Mouse (Mus musculus) MEL (cell line): Measurements from ENCODE around the gene Ccdc141.

ENCODE experiments used
- CHD1 ChIP-seq: IDR thresholded peaks from 2 replicates; pipeline ENCODE4 v1.6.1; 2012; ENCODE audit warnings: low read depth, mild to moderate bottlenecking, inconsistent platforms, low read length, improper control_type of control experiment
- CTCF ChIP-seq, 3 experiments: IDR thresholded peaks in 2 of 3; conservative IDR thresholded peaks in 1 of 3; 2 replicates each; pipeline ENCODE4 v1.5.1; 2011 to 2012; ENCODE audit warnings: low read length in 3 of 3, low read depth in 2 of 3, mild to moderate bottlenecking in 2 of 3, improper control_type of control experiment in 1 of 3, inconsistent platforms in 1 of 3, mixed read lengths in 1 of 3, moderate library complexity in 1 of 3; ENCODE audit not compliant: control insufficient read depth in 1 of 3, insufficient read depth in 1 of 3, poor library complexity in 1 of 3, severe bottlenecking in 1 of 3
- EP300 ChIP-seq, 2 experiments: IDR thresholded peaks; 2 replicates each; pipeline ENCODE4 v1.6.1; 2011; ENCODE audit warnings: improper control_type of control experiment in 2 of 2, low read length in 2 of 2, low read depth in 1 of 2, mild to moderate bottlenecking in 1 of 2
- MAZ ChIP-seq: IDR thresholded peaks from 2 replicates; pipeline ENCODE4 v1.6.1; 2012; ENCODE audit warnings: low read depth, mild to moderate bottlenecking, inconsistent platforms, low read length, improper control_type of control experiment
- MYC ChIP-seq: IDR thresholded peaks from 2 replicates; pipeline ENCODE4 v1.6.1; 2011; ENCODE audit warnings: low read depth, mild to moderate bottlenecking, low read length, improper control_type of control experiment, moderate library complexity
- POLR2A ChIP-seq, 2 experiments: IDR thresholded peaks; 2 replicates each; pipeline ENCODE4 v1.6.1; 2011 to 2012; ENCODE audit warnings: low read length in 2 of 2, mild to moderate bottlenecking in 2 of 2, control low read depth in 1 of 2, improper control_type of control experiment in 1 of 2, low read depth in 1 of 2, moderate library complexity in 1 of 2; ENCODE audit not compliant: control insufficient read depth in 1 of 2, insufficient read depth in 1 of 2, poor library complexity in 1 of 2
- SIN3A ChIP-seq: IDR thresholded peaks from 2 replicates; pipeline ENCODE4 v1.6.1; 2012; ENCODE audit warnings: low read length, improper control_type of control experiment, inconsistent platforms
- TAL1 ChIP-seq: IDR thresholded peaks from 2 replicates; pipeline ENCODE4 v1.6.1; 2012; ENCODE audit warnings: mild to moderate bottlenecking, inconsistent platforms, low read length, moderate library complexity, mixed read lengths
- USF1 ChIP-seq: IDR thresholded peaks from 2 replicates; pipeline ENCODE4 v1.6.1; 2014; ENCODE audit warnings: low read depth, mild to moderate bottlenecking, inconsistent platforms, low read length, improper control_type of control experiment, moderate library complexity

DNA sequence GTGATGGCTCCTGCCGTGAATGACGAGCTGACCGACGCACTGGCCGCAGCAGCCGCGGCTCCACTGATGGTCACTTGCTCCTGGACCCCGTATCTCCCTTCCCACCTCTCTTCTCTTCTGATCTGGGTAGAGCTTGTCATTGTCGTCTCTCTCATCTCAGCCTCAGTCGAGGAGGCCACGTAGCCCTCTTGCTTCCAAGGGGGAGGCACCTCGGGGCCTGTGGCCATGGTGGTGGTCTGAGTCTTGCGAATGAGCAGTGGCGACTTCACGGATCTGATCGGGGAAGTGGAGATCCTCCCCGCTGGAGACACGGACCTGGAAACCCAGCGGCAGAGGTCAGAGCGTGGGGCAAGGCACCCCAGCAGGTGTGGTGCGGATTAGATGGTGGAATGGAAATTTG, 200.8 kb downstream of the Ccdc141 start:
- TF ChIP-seq MAZ (no peak), CTCF (IDR thresholded peaks at IDR 0.05 in 2 of 3, conservative IDR thresholded peaks at IDR 0.05 in 1 of 3; ENCODE audit: control insufficient read depth in 1 of 3, insufficient read depth in 1 of 3, low read depth in 2 of 3, low read length in 3 of 3, poor library complexity in 1 of 3, severe bottlenecking in 1 of 3) (no peak), CHD1 (no peak), EP300 (IDR thresholded peaks at IDR 0.05; ENCODE audit: low read depth in 1 of 2, low read length in 2 of 2) (no peak), POLR2A (IDR thresholded peaks at IDR 0.05; ENCODE audit: control insufficient read depth in 1 of 2, insufficient read depth in 1 of 2, low read depth in 1 of 2, low read length in 2 of 2, poor library complexity in 1 of 2) (no peak), SIN3A (no peak), MYC (no peak), USF1 (no peak), TAL1 (no peak)
